Mouse (Mus musculus) bone marrow macrophage, adult 2 months (primary cell): ENCODE measurements around the gene Stra6l. TPM values are rescaled to one million over a fixed set of nuclear protein-coding genes. Genes with fewer than 3 reads are reported as not detected.
A peak's percentile ranks its signal among the peaks of the same experiment; 100 is the strongest.

ENCODE experiments used
- H3K27ac ChIP-seq: 2 replicates; pipeline ENCODE4 v1.5.1; 2012; ENCODE audit warnings: low read depth, low read length; ENCODE audit not compliant: insufficient read depth
- H3K4me1 ChIP-seq: 2 replicates; pipeline ENCODE4 v1.6.1; 2012; ENCODE audit warnings: low read length; ENCODE audit not compliant: control insufficient read depth, insufficient read depth
- H3K4me3 ChIP-seq: 2 replicates; pipeline ENCODE4 v1.5.1; 2012; ENCODE audit warnings: mild to moderate bottlenecking, low read length, moderate library complexity; ENCODE audit not compliant: insufficient read depth
- CTCF ChIP-seq: IDR thresholded peaks from 2 replicates; pipeline ENCODE4 v1.5.1; 2012; ENCODE audit warnings: low read depth, mild to moderate bottlenecking, low read length, moderate library complexity
- POLR2A ChIP-seq: IDR thresholded peaks from 2 replicates; pipeline ENCODE4 v1.6.1; 2012; ENCODE audit warnings: mild to moderate bottlenecking, low read depth, low read length, borderline replicate concordance
- polyA plus RNA-seq: library from polyadenylated mRNA; stranded (reverse); fragments of >200 nt; gene quantifications from 2 replicates; pipeline ENCODE4 v1.2.4, GENCODE M21; 2012; ENCODE audit not compliant: missing spikeins, insufficient read depth, insufficient read length

Gene Stra6l
- 0.79 and 0.82 TPM in 2 replicates for polyA plus RNA-seq

DNA sequence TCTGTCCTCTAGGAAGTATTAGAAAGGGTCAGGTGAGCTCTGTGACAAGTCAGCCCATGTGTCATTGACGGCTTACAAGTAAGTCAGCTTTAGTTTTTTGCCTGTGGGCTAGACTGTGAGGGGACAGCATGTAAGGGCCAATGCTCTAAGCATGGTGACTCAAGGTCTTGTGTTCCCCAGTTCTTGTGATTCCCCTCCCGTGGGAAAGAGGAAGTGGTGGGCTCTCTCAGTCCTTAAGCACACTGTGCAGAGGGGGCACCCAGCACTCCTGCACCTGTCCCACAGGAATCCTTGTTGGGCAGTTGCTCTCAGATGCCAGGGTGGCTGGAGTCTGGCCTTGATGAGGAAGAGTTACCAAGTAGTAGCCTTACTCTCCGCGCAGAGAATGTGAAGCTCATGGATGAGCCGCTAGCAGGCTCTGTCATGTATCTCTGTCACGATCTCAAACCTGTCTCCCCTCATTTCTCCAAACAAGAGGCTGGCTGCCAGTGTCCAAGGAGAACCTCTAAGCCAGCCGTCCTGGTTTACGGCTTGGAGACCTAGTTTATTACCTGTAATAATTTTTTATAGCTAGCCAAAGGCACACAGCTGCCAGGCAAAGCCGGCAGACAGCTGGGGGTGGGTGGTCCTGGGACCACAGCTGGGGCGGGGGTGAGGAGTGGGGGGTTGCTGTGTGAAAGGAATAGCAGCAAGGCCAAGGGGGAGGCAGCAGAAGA, at the start of gene Stra6l:
TSS of gene Stra6l (plus strand) at position 556 of the 716 bp plus-strand sequence.
- no peak for TF ChIP-seq CTCF
- no peak for TF ChIP-seq POLR2A
- Histone ChIP-seq H3K27ac (peak within 1 kb of the TSS; percentile 78), H3K4me1 (peaks cover 46% of the 10 kb centered on the region), H3K4me3 (no peak within 1 kb of the TSS)

GRCm38 (mm10) chr4:45798964-45799363, 49.5 kb upstream of the Stra6l start, which contains the start of gene Aldh1b1:
Aldh1b1 (plus strand) TSS chr4:45799022.
- TF ChIP-seq CTCF, result no peak
- no peak for TF ChIP-seq POLR2A
- Histone ChIP-seq H3K4me1 (peaks cover 13% of the 10 kb centered on the region; the same call in 1 of the 2 replicates), H3K27ac (no peak within 1 kb of the TSS), H3K4me3 (peak within 1 kb of the TSS; percentile 73)

GRCm38 (mm10) chr4:45799956-45800537, 48.4 kb upstream of the Stra6l start:
- no peak for TF ChIP-seq CTCF
- no peak for TF ChIP-seq POLR2A
- H3K4me3 ChIP-seq, result no peak overlapping the region
- H3K4me1 ChIP-seq, result peaks cover 13% of the 10 kb centered on the region; the same call in 1 of the 2 replicates
- H3K27ac ChIP-seq, result no peak overlapping the region

GRCm38 (mm10) chr4:45802900-45803299, 45.6 kb upstream of the Stra6l start:
- no peak for TF ChIP-seq CTCF
- no peak for TF ChIP-seq POLR2A
- peaks cover 6% of the 10 kb centered on the region; the same call in 1 of the 2 replicates for H3K4me1 ChIP-seq
- no peak overlapping the region for H3K4me3 ChIP-seq
- no peak overlapping the region for H3K27ac ChIP-seq

DNA sequence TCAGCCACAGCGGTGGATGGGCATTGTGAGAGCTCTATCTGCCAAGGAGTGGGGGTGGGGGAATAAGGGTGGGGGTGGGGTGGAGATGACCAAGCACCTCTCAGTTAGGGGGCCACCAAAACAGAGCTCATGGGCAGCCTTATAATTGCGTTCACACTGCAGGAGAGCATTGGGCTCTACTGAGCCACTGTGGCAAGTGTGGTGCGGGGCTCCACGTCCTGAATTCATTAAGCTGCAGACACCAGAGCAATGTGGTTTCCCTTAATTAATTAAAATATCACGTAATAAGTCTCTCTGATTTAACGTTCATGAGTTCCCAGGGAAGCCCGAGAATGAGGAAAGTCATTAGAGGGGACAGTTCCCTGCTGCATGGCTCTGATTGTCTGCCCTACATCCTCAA, 40.4 kb upstream of the Stra6l start:
- Histone ChIP-seq H3K4me1 (no peaks in the 10 kb centered on the region), H3K4me3 (no peak overlapping the region), H3K27ac (no peak overlapping the region)
- TF ChIP-seq CTCF (no peak), POLR2A (no peak)

DNA sequence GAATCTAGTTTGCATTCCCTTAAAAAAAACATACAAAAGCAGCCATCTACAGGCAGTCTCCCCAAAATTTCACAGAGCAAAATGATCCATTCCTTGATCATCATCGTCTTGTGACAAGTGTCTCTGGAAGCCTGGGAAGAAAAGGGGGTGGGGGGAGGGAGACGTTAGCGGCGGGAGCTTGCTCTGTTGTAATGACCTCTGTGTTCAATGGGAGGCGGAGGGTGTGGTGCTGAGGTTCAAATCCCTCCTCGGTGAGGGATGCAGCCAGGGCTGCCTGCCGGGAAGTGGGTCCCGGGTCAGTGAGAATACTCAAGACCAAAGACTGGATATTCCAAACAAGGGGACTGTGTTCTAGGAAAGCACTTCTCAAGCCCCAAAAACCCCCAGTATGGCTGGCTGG, 37.2 kb upstream of the Stra6l start:
- TF ChIP-seq POLR2A, result no peak
- TF ChIP-seq CTCF, result no peak
- no peak overlapping the region for H3K4me3 ChIP-seq
- no peak overlapping the region for H3K27ac ChIP-seq
- no peaks in the 10 kb centered on the region for H3K4me1 ChIP-seq

- no peak overlapping the region for H3K27ac ChIP-seq
- peaks cover 2% of the 10 kb centered on the region; the same call in 1 of the 2 replicates for H3K4me1 ChIP-seq
- TF ChIP-seq POLR2A (no peak), CTCF (peak; percentile 65)
- H3K4me3 ChIP-seq, result no peak overlapping the region
Observed at GRCm38 (mm10) chr4:45815542-45815941, 32.9 kb upstream of the Stra6l start.

DNA sequence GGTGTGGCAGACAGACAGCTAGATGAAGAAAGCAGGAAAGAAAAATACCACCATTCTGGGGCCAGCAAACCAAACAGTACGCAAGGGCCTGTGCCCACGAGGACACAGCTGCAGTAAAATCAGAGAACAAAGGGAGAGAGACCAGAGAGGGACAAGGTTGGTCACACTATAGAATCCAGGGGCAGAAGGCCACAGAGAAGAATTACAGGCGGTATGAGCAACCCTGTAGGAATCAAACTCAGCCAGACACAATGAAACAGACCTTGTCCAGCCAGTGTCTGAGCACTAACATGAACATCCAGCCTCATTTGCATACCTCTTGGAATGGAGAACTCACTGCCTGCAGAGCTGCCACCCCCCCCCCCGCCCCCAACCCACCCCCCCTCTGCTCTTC, 29.7 kb upstream of the Stra6l start:
- Histone ChIP-seq H3K4me1 (peaks cover 2% of the 10 kb centered on the region; the same call in 1 of the 2 replicates), H3K4me3 (peak overlapping the region; percentile 42), H3K27ac (no peak overlapping the region)
- TF ChIP-seq POLR2A, result no peak

GRCm38 (mm10) chr4:45819208-45819931, 29.1 kb upstream of the Stra6l start:
- Histone ChIP-seq H3K27ac (no peak overlapping the region), H3K4me3 (peak overlapping the region; percentile 42), H3K4me1 (peaks cover 2% of the 10 kb centered on the region; the same call in 1 of the 2 replicates)
- TF ChIP-seq POLR2A, result no peak
- TF ChIP-seq CTCF, result no peak
